Mouse (Mus musculus): ENCODE data around the gene Gpr183. TPM values are rescaled to one million over a fixed set of nuclear protein-coding genes. Genes with fewer than 3 reads are reported as not detected.
A peak's percentile ranks its signal among the peaks of the same experiment; 100 is the strongest.

Gene Gpr183
- polyA plus RNA-seq, 1 experiment from 2014 or later, result 1.0 TPM

DNA sequence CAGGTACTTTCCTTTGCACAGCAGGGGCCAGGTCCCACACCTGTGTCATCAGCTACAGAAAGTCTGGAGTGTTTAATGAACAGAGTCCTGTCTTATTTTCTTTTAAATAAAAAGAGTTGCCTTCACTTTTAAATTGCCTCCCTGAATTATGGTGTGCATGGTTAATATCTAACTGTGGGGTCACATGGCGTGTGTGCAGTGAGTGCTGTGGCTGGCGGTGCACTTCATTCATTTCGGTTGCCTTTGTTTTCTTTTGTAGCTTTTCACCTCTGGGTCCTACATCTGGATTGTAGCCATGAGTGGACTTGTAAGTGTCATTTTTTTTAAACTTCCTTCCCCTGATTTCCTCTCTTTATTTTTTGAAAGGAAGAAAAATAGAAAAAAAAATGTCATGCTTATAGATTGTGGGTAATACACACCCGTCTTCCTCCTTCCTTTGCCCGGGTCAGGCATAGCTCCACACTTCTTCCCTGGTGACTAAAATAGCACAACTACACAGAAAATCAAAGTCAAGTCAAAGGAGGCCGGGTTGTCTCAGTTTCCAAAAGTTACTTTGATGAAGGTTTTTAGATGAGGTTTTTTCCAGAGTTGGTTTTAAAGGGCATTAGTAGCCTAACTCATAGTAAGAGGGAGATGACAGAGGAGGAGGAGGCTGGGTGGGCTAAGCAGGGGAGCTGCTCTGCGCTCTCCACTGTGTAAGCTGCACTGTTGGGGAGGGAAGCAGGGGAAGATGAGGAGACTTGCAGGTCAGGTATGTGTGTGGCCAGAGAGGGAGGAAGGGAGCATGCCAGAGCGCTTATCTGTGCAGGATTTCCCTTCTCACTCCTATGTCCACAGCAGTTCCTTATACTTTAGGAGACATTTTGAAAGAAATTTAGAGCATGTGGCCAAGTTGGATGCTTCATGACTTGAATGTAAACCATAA, 18.3 kb upstream of the Gpr183 start:
- H3K36me3 ChIP-seq, result no peaks in the 10 kb centered on the region
- no peak overlapping the region for H3K4me3 ChIP-seq
- no peaks in the 10 kb centered on the region for H3K4me1 ChIP-seq (replicated peaks)
- WGBS, result 73% methylated on average over 8 of the region's 8 CpGs
- no peaks in the 10 kb centered on the region for H3K27me3 ChIP-seq
- H3K9me3 ChIP-seq, result no peaks in the 10 kb centered on the region
- no peak for ATAC-seq (ENCODE audit: low FRiP score)
- no peak overlapping the region for H3K27ac ChIP-seq
- H3K4me2 ChIP-seq, result no peak overlapping the region
- no peak overlapping the region for H3K9ac ChIP-seq

- no peaks in the 10 kb centered on the region for H3K36me3 ChIP-seq
- no peak overlapping the region for H3K4me2 ChIP-seq
- no peaks in the 10 kb centered on the region for H3K27me3 ChIP-seq
- ATAC-seq (ENCODE audit: low FRiP score), result no peak
- WGBS, result 89% methylated on average over 1 of the region's 1 CpGs
- H3K9me3 ChIP-seq, result no peaks in the 10 kb centered on the region
- H3K27ac ChIP-seq, result no peak overlapping the region
- H3K4me3 ChIP-seq, result no peak overlapping the region
- H3K9ac ChIP-seq, result no peak overlapping the region
- no peaks in the 10 kb centered on the region for H3K4me1 ChIP-seq (replicated peaks)
Observed at GRCm38 (mm10) chr14:121981531-121981930, 16.5 kb upstream of the Gpr183 start.

- no peak for ATAC-seq (ENCODE audit: low FRiP score)
- 93% methylated on average over 10 of the region's 10 CpGs for WGBS
- Histone ChIP-seq H3K4me2 (no peak overlapping the region), H3K36me3 (peaks cover 11% of the 10 kb centered on the region), H3K27me3 (no peaks in the 10 kb centered on the region), H3K9ac (no peak overlapping the region), H3K9me3 (no peaks in the 10 kb centered on the region), H3K4me1 (replicated peaks) (0 out of 2 replicates have a peak, but pooled peaks cover 5% of the 10 kb centered on the region), H3K4me3 (no peak overlapping the region), H3K27ac (no peak overlapping the region)
Observed at GRCm38 (mm10) chr14:121973114-121973513, 8.1 kb upstream of the Gpr183 start.

DNA sequence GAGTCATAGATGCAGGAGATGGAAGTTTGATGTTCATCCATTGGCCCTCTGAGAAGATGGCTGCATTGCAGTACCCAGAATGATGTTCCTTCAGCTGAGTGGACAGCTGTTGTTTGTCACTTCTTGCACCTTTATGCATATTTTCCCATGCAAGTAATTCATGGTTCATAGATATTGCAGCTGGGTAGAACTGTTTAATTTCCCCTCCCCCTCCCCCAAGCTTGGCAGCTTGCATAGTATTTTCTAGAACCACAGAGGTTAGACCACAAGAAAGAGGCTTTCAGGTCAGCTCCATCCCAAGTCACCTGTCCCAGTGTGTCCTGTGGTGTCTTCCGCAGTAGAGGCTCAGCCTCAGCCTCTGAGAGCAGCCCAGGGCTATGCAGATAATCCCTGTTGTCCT, 5.4 kb upstream of the Gpr183 start:
- Histone ChIP-seq H3K9ac (no peak overlapping the region), H3K27ac (no peak overlapping the region), H3K36me3 (0 out of 2 replicates have a peak, but pooled peaks cover 2% of the 10 kb centered on the region), H3K4me2 (no peak overlapping the region), H3K4me1 (replicated peaks) (0 out of 2 replicates have a peak, but pooled peaks cover 5% of the 10 kb centered on the region), H3K9me3 (no peaks in the 10 kb centered on the region), H3K4me3 (no peak overlapping the region), H3K27me3 (no peaks in the 10 kb centered on the region)
- ATAC-seq (ENCODE audit: low FRiP score), result no peak
- 96% methylated on average over 1 of the region's 1 CpGs for WGBS

- Histone ChIP-seq H3K9ac (no peak overlapping the region), H3K27ac (no peak overlapping the region), H3K27me3 (no peaks in the 10 kb centered on the region), H3K4me1 (replicated peaks) (peaks cover 13% of the 10 kb centered on the region), H3K9me3 (no peaks in the 10 kb centered on the region), H3K4me3 (no peak overlapping the region), H3K36me3 (no peaks in the 10 kb centered on the region), H3K4me2 (no peak overlapping the region)
- ATAC-seq (ENCODE audit: low FRiP score), result no peak
- WGBS, result 92% methylated on average over 4 of the region's 4 CpGs
Observed at GRCm38 (mm10) chr14:121967095-121967494, 2.1 kb upstream of the Gpr183 start.

- no peak for ATAC-seq (ENCODE audit: low FRiP score)
- Histone ChIP-seq H3K36me3 (no peaks in the 10 kb centered on the region), H3K4me3 (no peak overlapping the region), H3K4me2 (no peak overlapping the region), H3K27ac (no peak overlapping the region), H3K9me3 (no peaks in the 10 kb centered on the region), H3K4me1 (replicated peaks) (peaks cover 12% of the 10 kb centered on the region), H3K9ac (no peak overlapping the region), H3K27me3 (no peaks in the 10 kb centered on the region)
- 93% methylated on average over 4 of the region's 4 CpGs for WGBS
Observed at GRCm38 (mm10) chr14:121965461-121965860, 466 bp upstream of the Gpr183 start.

- H3K4me3 ChIP-seq, result no peak overlapping the region
- peak overlapping the region; percentile 44; the same call in 1 of the 2 replicates for H3K27ac ChIP-seq
- no peaks in the 10 kb centered on the region for H3K9me3 ChIP-seq
- no peak for ATAC-seq (ENCODE audit: low FRiP score)
- 69% methylated on average over 4 of the region's 4 CpGs for WGBS
- no peaks in the 10 kb centered on the region for H3K27me3 ChIP-seq
- H3K4me1 ChIP-seq (replicated peaks), result peaks cover 9% of the 10 kb centered on the region
- no peaks in the 10 kb centered on the region for H3K36me3 ChIP-seq
- H3K9ac ChIP-seq, result no peak overlapping the region
- H3K4me2 ChIP-seq, result no peak overlapping the region
Observed at GRCm38 (mm10) chr14:121963942-121964335, 1.1 kb downstream of the Gpr183 start.

GRCm38 (mm10) chr14:121963251-121963941, 1.6 kb downstream of the Gpr183 start:
- no peak overlapping the region for H3K4me2 ChIP-seq

GRCm38 (mm10) chr14:121962128-121962890, 2.7 kb downstream of the Gpr183 start:
- 80% methylated on average over 14 of the region's 14 CpGs for WGBS
- Histone ChIP-seq H3K27me3 (no peaks in the 10 kb centered on the region), H3K4me3 (no peak overlapping the region), H3K9me3 (no peaks in the 10 kb centered on the region), H3K36me3 (no peaks in the 10 kb centered on the region), H3K4me2 (no peak overlapping the region), H3K9ac (no peak overlapping the region), H3K27ac (no peak overlapping the region), H3K4me1 (replicated peaks) (peaks cover 14% of the 10 kb centered on the region)
- ATAC-seq (ENCODE audit: low FRiP score), result no peak

More at GRCm38 (mm10) chr14:121963251-121963941, 1.6 kb downstream of the Gpr183 start:
- Histone ChIP-seq H3K27me3 (no peaks in the 10 kb centered on the region), H3K27ac (peak overlapping the region; percentile 44; the same call in 1 of the 2 replicates), H3K9ac (no peak overlapping the region), H3K4me3 (no peak overlapping the region), H3K36me3 (no peaks in the 10 kb centered on the region), H3K4me1 (replicated peaks) (peaks cover 14% of the 10 kb centered on the region), H3K9me3 (no peaks in the 10 kb centered on the region)
- ATAC-seq (ENCODE audit: low FRiP score), result no peak
- 73% methylated on average over 9 of the region's 9 CpGs for WGBS

DNA sequence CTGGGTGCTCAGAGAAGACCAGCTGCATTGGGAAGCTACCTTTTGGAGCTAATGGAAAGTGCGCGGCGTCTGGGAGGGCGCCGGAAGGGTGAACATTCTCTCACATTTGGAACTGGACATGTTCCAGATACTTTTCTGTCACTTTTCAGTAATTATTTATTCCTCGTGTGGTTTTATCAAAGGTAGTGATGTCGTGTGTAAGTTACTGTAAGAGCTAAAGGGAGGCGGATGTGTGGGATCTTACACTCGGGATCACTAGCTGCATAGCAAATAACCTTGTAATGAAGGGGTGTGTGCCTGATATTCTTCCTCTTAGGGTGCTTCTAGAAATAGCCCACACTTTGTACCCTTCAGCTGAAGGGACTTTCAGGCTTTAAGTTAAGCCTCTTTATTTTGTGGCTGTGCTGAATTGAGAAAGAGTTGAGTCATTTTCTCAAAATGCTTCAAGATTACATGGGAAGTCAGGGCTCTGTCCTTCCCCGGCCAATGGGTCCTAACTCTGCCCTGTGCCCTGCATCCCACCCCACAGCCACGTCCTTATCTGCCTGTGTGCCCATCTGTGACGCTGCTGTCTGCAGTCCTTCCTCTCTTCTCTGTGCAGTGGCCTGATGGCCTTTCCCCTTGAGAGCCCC, 3.4 kb downstream of the Gpr183 start:
- no peak for ATAC-seq (ENCODE audit: low FRiP score)
- WGBS, result 89% methylated on average over 12 of the region's 12 CpGs

GRCm38 (mm10) chr14:121960997-121961396, 4.0 kb downstream of the Gpr183 start:
- Histone ChIP-seq H3K4me2 (no peak overlapping the region), H3K4me3 (no peak overlapping the region), H3K9ac (no peak overlapping the region), H3K9me3 (no peaks in the 10 kb centered on the region), H3K4me1 (replicated peaks) (peaks cover 14% of the 10 kb centered on the region), H3K27me3 (no peaks in the 10 kb centered on the region), H3K27ac (no peak overlapping the region), H3K36me3 (no peaks in the 10 kb centered on the region)
- no peak for ATAC-seq (ENCODE audit: low FRiP score)
- 79% methylated on average over 6 of the region's 6 CpGs for WGBS

More for the DNA sequence above, 3.4 kb downstream of the Gpr183 start:
- Histone ChIP-seq H3K4me1 (replicated peaks) (peaks cover 14% of the 10 kb centered on the region), H3K9ac (no peak overlapping the region), H3K36me3 (no peaks in the 10 kb centered on the region), H3K27me3 (no peaks in the 10 kb centered on the region), H3K4me3 (no peak overlapping the region), H3K27ac (no peak overlapping the region), H3K9me3 (no peaks in the 10 kb centered on the region), H3K4me2 (no peak overlapping the region)

Measured in hindbrain, embryonic 13.5 days (tissue).